Mouse (Mus musculus) retina, postnatal 7 days (tissue): Measurements from ENCODE around the gene Tkfc.

Experiments
- DNase-seq: peaks from one replicate; pipeline ENCODE4 v3.0.0-alpha.2; 2012; ENCODE audit warnings: low read depth, low spot score

Tkfc gene

GRCm38 (mm10) chr19:10605293-10605900 lies at the start of gene Tkfc, which contains the start of gene Ddb1:
TSS of gene Tkfc (minus strand) at chr19:10605654.
TSS of gene Ddb1 (plus strand) at chr19:10605327.
- DNase-seq: peak; percentile 98

GRCm38 (mm10) chr19:10648156-10648555 lies 42.7 kb upstream of the Tkfc start:
- DNase-seq: no peak

- DNase-seq: no peak
Observed at GRCm38 (mm10) chr19:10645616-10646015, 40.2 kb upstream of the Tkfc start.

GRCm38 (mm10) chr19:10640589-10641378 lies 35.3 kb upstream of the Tkfc start:
- DNase-seq: no peak

GRCm38 (mm10) chr19:10640080-10640479 lies 34.6 kb upstream of the Tkfc start:
- DNase-seq: no peak

GRCm38 (mm10) chr19:10637840-10638239 lies 32.4 kb upstream of the Tkfc start:
- DNase-seq: no peak

GRCm38 (mm10) chr19:10634872-10635318 lies 29.4 kb upstream of the Tkfc start:
- DNase-seq: peak; percentile 23

- DNase-seq: peak; percentile 29
Observed at GRCm38 (mm10) chr19:10634106-10634871, 28.8 kb upstream of the Tkfc start, which contains the start of gene Vwce. TSS of gene Vwce (plus strand) at chr19:10634213.

- DNase-seq: peak; percentile 23
Observed at GRCm38 (mm10) chr19:10608573-10609240, 3.3 kb upstream of the Tkfc start.

GRCm38 (mm10) chr19:10605901-10606622 lies 608 bp upstream of the Tkfc start:
- DNase-seq: no peak

GRCm38 (mm10) chr19:10604534-10604933 lies 920 bp downstream of the Tkfc start:
- no peak for DNase-seq

GRCm38 (mm10) chr19:10603660-10604523 lies 1.6 kb downstream of the Tkfc start:
- no peak for DNase-seq

- peak; percentile 75 for DNase-seq
Observed at GRCm38 (mm10) chr19:10602787-10603186, 2.7 kb downstream of the Tkfc start.

- no peak for DNase-seq
Observed at GRCm38 (mm10) chr19:10602247-10602769, 3.1 kb downstream of the Tkfc start.

GRCm38 (mm10) chr19:10599648-10600047 lies 5.8 kb downstream of the Tkfc start:
- no peak for DNase-seq

GRCm38 (mm10) chr19:10598188-10598587 lies 7.3 kb downstream of the Tkfc start:
- no peak for DNase-seq

- no peak for DNase-seq
Observed at GRCm38 (mm10) chr19:10591659-10592377, 13.6 kb downstream of the Tkfc start.

GRCm38 (mm10) chr19:10590301-10590700 lies 15.2 kb downstream of the Tkfc start:
- DNase-seq: no peak
